Mouse (Mus musculus) liver, adult (tissue): Measurements from ENCODE around the gene Clec3a.
A peak's percentile ranks its signal among the peaks of the same experiment; 100 is the strongest.

Experiments used
- GATA4 ChIP-seq: IDR thresholded peaks from 2 replicates; pipeline ENCODE4 v1.6.1; 2014; ENCODE audit warnings: mild to moderate bottlenecking, low read length; ENCODE audit not compliant: insufficient replicate concordance

The Clec3a gene

DNA sequence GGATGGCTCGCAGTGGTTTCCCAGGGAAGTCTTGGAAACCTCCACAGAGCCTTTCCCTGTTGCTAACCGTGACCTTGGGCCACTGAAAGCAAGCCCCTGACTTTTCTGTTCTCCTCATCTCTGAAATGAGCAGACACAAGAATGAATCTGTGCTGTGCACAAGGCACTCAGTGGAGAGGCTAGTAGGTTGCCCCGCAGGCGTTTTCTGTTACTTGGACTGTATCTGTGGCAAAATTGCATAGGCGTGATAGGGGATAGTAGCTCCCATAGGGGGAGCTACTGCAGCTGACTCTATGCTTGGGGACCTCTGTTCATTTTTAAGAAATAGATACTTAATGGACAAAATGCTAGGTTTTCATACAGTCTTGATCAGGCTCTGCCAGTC lies 22.3 kb downstream of the Clec3a start:
- TF ChIP-seq GATA4: no peak

DNA sequence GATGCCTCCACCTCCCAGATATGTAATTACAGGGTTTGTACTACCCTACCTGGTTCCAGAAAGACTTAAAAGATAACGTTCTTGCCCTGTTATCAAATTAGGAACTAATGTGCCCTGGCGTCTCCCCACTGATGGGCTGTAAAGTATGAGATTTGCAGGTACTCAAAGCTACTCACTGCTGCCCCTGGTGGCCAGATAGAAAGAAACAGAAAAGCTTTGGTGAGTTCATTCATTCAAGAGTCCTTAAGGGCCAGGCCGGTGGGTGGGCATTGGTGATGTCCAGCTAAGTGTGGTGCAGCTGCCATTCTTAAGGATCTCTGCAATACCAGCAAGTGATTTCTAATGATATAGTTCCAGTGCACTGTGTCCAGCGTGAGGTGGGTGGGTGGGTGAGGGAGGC lies 23.7 kb downstream of the Clec3a start:
- TF ChIP-seq GATA4: no peak

DNA sequence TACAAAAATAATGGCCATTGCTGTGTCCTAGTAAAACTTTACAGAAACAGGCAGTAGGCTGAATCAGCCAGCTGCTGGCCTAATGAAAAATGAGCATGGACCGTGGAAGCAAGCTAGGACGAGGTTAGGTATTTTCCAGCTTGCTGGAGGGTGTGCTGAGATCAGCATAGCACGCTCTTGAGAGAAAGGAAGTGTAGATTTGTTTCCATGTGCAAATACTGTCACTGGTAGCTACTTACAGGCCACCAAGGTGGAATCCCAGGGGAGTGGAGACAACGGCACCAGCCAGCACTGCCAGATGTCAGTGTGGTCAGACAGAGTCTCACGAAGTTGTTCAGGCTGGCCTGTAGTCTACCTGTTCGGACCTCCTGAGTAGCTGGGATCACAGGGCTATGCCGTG lies 29.0 kb downstream of the Clec3a start:
- no peak for TF ChIP-seq GATA4

DNA sequence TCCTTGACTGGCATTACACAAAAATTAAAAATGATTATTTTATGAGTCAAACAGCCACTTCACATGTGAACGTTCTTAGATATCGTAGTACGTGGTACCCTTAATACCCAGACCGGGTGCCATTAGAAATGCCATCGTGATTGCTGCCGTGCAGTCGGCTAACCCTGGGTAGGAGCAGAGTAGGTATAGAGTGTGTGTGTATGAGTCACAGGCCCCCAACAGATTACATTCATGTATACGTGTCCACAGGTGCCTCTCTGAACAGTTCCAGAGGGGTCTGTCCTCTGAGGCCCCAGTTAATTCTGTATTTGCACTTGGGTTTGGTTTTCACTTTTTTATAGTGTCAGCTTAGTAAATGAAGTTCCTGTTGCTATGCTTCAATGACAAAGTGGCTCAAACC lies 34.4 kb downstream of the Clec3a start:
- TF ChIP-seq GATA4: no peak

DNA sequence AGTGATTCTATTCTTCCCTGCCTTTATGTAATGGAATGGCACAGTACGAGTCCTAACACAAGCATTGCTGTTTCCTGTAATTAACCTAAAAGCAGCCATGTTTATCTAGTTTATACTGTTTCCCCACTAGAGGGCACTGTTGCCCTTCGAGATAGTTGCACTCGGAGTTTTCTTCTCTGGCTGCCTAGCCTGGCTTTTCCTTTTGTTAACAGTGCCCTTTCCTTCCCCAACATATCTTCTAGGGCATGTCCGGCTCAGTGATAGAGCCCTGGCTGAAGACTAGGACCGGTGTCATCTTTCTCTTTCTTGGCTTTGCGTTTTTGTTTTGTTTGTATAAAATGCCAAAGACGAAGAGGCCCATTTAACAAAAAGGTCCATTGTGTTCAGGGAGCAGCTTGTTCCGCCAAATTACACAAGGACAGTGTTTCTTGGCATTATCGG lies 34.9 kb downstream of the Clec3a start:
- TF ChIP-seq GATA4: peak; percentile 81; the same call in 1 of the 2 replicates

DNA sequence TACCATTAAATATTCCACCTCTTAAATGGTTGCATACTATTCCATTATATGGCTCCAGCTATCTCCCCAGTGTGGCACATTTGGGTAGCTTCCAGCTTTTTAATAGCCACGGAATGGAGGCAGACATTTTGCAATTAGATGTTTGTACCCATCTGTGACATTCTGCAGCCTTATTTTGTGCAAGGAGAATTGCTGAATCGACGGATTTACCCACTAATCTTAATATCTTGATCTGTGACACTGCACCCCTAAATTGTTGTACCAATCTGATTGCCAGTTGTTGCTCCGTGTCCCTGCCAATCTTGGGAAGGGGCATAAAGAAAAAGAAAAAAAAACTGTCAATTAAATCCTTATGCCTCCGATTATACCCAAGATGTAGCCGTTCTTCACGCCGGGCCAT lies 37.4 kb downstream of the Clec3a start:
- TF ChIP-seq GATA4: no peak

DNA sequence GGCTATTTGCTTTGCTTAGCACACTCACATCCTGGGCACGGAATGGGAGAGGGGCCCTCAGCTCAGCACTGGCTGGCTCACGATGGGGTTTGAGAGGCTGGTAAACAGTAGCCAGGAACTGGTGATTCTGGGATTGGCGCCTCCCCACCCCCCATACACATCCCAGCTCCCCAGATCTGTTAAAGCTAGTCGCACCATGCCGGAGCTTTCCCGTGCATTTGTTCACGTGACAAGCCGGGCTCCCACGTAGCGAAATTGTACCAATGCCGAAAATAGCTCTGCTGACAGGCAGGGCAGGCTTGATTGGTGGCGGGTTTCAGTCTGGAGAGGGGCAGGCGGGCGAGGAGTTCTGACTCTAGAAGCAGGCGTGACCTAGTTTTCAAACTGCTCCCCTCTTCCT lies 38.1 kb downstream of the Clec3a start:
- TF ChIP-seq GATA4: no peak

DNA sequence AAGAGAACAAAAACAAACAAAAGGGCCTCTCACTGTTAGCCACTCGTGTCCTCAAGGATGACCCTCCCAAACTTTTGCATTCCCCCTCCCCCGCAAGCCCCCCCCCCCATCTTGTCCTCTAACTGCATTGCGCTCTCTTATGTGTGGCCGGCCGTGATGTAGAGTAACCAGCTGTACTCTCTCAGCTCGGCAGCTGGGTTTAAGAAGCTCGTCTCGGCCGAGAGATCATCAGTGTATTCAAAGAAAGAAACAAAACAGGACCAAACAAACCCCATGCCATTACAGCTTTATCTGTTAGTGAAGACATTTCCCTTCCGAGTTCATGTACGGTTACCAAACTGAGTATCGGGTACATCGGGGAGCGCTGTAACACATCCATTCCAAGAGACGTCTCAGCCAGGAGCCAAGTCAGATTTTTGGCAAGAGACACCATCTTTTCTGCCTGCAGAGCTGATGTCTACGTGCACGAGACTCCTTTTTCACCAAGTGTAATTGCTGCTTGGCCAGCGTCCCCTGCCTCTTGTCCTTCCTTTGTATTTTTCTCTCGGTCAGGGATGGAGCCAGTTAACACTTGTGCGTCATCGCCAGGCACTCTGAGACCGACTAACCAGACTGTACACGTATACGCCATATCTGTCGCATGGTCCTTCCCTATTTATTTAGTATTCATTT lies 40.4 kb downstream of the Clec3a start:
- TF ChIP-seq GATA4: no peak

DNA sequence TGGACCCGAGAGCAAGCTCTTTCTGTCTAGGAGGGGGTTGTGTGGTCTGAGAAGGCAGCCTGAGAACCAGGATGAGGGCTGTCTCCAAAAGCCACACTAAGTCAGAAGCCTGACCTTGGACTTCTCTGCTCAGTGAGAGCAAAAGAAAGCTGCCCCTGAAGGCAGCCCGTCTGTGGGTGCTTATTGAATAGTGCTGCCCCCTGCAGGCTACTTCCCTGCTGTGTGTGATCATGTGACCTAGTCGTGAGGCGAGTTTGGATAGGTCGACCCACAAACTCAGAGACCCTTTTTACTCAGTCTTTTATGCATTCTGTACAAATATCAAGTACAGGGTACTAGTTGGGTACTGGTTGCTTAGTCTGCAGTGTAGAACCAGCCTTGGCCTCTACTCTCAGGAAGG lies 42.7 kb downstream of the Clec3a start:
- no peak for TF ChIP-seq GATA4

DNA sequence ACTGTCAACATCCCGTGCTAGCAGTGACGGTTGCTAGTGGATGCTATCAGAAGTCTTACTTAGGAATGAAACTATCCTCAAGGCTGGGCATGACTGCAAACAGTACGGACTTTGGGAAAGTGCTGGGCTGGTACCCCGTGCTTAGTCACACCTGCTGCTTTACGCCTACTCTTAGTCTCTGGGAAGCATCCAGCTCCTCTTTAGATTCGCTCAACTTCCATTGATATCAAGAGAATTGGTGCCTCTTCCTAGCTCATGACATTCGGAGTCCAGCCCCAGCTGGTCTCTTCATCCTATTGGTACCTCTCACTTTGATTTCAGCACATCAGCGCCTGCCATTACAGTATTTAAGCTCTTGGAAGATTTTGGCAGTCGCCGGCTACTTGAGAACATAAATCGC lies 44.7 kb downstream of the Clec3a start:
- TF ChIP-seq GATA4: no peak

DNA sequence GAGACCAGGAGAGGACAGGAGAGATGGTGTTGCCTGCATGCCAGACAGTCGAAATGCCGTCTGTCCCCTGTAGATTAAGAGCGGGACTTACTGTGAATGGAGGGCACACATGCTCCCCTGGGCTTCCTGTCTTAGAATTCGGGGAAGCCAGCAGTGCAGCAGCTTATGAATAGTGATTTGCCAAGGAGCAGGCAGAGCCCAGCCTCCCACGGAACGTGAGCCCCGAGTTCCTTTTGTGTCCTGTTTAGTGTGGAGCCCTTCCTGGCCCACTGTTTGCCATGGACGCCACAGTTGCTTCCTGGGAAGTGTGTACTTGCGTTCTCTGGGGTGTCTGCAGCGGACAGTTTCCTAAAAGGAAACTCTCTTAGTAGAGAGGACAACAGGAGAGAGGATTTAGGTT lies 45.4 kb downstream of the Clec3a start:
- TF ChIP-seq GATA4: no peak

DNA sequence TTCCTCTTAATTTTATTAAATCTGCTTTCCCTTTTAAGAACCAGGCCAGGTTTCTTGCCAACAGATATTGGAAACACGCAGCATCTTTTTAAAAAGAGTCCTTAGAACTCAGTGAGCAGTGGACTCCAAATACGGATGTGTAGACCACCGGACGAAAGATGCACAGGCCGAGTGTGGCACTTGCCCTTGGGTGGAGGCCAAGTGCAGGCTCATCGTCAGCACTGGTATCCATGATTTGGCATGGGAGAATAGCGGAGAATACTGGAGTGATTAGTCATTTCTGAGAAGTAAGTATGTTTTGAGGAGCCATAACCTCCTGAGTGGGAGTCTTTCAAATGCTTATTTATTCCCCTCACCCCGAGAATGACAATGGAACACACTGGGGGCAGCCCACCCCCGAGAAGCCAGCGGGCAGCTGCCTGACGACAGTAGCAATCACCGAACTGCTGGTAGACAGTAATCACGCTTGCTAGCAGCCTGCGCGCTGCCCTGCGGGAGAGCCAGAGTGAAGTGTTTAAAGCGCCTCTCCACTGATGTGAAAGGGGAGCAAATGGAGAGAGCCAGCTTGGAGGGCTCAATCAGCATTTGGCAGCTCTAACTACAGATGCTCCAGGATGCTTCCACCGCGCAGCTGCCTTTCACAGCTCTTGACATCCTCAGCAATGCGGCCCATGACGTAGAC lies 50.8 kb downstream of the Clec3a start:
- no peak for TF ChIP-seq GATA4

DNA sequence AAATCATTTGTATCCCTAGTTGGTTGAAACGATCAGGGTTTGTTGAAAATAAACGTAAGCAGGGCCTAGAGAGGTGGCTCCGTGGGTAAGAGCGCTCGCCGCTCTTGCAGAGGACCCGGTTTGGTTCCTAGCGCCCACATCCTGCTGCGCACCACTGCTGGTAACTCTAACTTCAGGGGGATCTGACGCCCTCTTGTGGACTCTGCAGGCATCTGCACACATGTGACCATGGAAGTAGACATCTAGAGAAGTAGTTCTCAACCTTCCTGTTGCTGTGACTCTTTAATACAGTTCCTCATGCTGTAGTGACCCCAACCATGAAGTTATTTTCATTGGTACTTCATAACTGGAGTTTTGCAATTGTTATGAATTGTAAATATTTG lies 51.3 kb downstream of the Clec3a start:
- no peak for TF ChIP-seq GATA4

DNA sequence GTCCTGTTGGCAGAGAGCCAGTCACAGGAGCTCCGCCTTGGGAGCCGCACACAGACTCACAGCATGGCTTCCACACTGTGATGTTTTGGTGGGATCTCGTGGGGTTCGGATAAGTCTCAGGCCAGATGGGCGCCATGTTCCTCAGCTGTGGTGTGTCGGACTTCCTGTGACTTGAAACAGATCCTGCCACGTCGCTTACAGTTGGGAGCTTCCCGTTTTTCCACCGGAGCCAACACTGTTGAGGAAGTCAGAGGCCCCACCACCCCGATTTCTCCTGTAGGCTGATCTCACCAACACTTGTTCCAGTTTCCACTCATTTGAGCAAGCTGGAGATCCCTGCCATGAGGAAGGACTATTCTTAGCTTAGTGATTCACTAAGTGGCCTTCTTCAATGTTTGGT lies 55.7 kb downstream of the Clec3a start:
- no peak for TF ChIP-seq GATA4
